Mouse (Mus musculus): ENCODE measurements around the gene Hist2h3c1. TPM values are rescaled to one million over a fixed set of nuclear protein-coding genes. Genes with fewer than 3 reads are reported as not detected.
"Not testable (repeated sequence)": the region's sequence is repeated elsewhere in the genome, so short reads cannot be mapped to it uniquely, and the experiment has no call there.

Gene Hist2h3c1
- polyA plus RNA-seq, 1 experiment from 2014 or later: 4.9 TPM

GRCm38 (mm10) chr3:96290727-96291126 is 44.2 kb downstream of the Hist2h3c1 start:
- 70% methylated on average over 3 of the region's 3 CpGs for WGBS (ENCODE audit: insufficient replicate concordance)
- not testable (repeated sequence) for H3K27ac ChIP-seq (ENCODE audit: low read length); ATAC-seq (ENCODE audit: low read depth); H3K9me3 ChIP-seq (replicated peaks; ENCODE audit: control insufficient read depth, low read length); H3K36me3 ChIP-seq (ENCODE audit: control insufficient read depth, insufficient read depth); H3K9ac ChIP-seq (ENCODE audit: low read depth, low read length); H3K4me1 ChIP-seq (ENCODE audit: control insufficient read depth, low read depth, low read length); H3K4me3 ChIP-seq (ENCODE audit: low read depth, low read length); H3K4me2 ChIP-seq (ENCODE audit: low read depth, low read length); H3K27me3 ChIP-seq (ENCODE audit: control insufficient read depth, insufficient read depth, low read depth, low read length)

- Histone ChIP-seq H3K4me3 (ENCODE audit: low read depth, low read length) (no peak overlapping the region), H3K27me3 (ENCODE audit: control insufficient read depth, insufficient read depth, low read depth, low read length) (no peaks in the 10 kb centered on the region), H3K4me2 (ENCODE audit: low read depth, low read length) (no peak overlapping the region), H3K27ac (ENCODE audit: low read length) (no peak overlapping the region), H3K36me3 (ENCODE audit: control insufficient read depth, insufficient read depth) (no peaks in the 10 kb centered on the region), H3K9ac (ENCODE audit: low read depth, low read length) (no peak overlapping the region), H3K4me1 (ENCODE audit: control insufficient read depth, low read depth, low read length) (no peaks in the 10 kb centered on the region), H3K9me3 (replicated peaks; ENCODE audit: control insufficient read depth, low read length) (no peaks in the 10 kb centered on the region)
- ATAC-seq (ENCODE audit: low read depth): no peak
- 60% methylated on average over 6 of the region's 6 CpGs for WGBS (ENCODE audit: insufficient replicate concordance)
These were observed 46.2 kb downstream of the Hist2h3c1 start for GRCm38 (mm10) chr3:96292641-96293040.

DNA sequence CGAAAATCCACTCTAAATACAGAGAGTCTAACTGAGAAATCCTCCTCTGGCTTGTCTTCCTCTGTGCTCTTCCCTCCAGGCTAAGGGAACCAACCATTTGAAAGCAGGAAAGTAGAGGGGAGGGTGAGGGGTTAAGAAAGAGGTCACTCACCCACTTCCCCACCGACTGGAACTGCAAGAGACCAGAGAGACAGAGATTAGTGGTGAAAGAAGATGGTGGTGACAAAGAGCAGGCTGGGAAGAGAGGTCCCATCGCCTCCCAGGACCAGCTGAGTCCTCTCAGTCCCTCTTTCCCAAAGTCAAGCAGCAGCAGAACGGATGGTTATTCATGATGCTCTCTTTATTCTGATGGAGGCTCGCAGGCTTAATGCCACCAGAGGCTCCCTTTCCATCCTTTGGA is 46.9 kb downstream of the Hist2h3c1 start:
- Histone ChIP-seq H3K27me3 (ENCODE audit: control insufficient read depth, insufficient read depth, low read depth, low read length) (no peaks in the 10 kb centered on the region), H3K4me1 (ENCODE audit: control insufficient read depth, low read depth, low read length) (no peaks in the 10 kb centered on the region), H3K9ac (ENCODE audit: low read depth, low read length) (no peak overlapping the region), H3K9me3 (replicated peaks; ENCODE audit: control insufficient read depth, low read length) (no peaks in the 10 kb centered on the region), H3K4me2 (ENCODE audit: low read depth, low read length) (no peak overlapping the region), H3K36me3 (ENCODE audit: control insufficient read depth, insufficient read depth) (no peaks in the 10 kb centered on the region), H3K27ac (ENCODE audit: low read length) (no peak overlapping the region), H3K4me3 (ENCODE audit: low read depth, low read length) (no peak overlapping the region)
- ATAC-seq (ENCODE audit: low read depth): no peak
- 22% methylated on average over 5 of the region's 5 CpGs for WGBS (ENCODE audit: insufficient replicate concordance)

DNA sequence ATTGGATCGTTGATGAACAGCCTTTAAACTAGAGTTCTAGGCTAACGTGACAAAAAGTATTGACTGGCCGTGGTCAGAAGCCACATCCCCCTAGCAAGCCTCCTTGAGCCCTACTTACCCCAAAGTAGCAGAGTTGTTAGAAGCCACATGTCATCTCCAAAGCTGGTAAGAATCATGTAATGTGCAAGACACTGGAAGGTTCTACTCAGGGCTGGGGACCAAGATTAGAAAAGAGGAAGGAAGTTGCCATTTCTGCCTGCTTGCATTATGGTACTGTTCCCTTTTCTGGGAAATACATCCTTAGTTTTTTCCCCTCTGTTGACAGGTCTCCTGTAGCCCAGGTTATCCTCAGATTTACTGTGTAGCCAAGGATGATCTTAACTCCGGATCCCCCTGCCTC is 47.3 kb downstream of the Hist2h3c1 start, which contains the start of gene Fcgr1:
Gene Fcgr1, minus strand, starts transcription at position 183 of the 400 bp plus-strand sequence.
- Histone ChIP-seq H3K27ac (ENCODE audit: low read length) (no peak within 1 kb of the TSS), H3K4me1 (ENCODE audit: control insufficient read depth, low read depth, low read length) (no peaks in the 10 kb centered on the region), H3K9me3 (replicated peaks; ENCODE audit: control insufficient read depth, low read length) (no peaks in the 10 kb centered on the region), H3K27me3 (ENCODE audit: control insufficient read depth, insufficient read depth, low read depth, low read length) (no peaks in the 10 kb centered on the region), H3K36me3 (ENCODE audit: control insufficient read depth, insufficient read depth) (no peaks in the 10 kb centered on the region), H3K9ac (ENCODE audit: low read depth, low read length) (no peak within 1 kb of the TSS), H3K4me3 (ENCODE audit: low read depth, low read length) (no peak within 1 kb of the TSS), H3K4me2 (ENCODE audit: low read depth, low read length) (no peak within 1 kb of the TSS)
- ATAC-seq (ENCODE audit: low read depth): peak; percentile 9; the same call in 1 of the 2 replicates
- 15% methylated on average over 4 of the region's 4 CpGs for WGBS (ENCODE audit: insufficient replicate concordance)

Small RNAs within 50 kb of the gene (microRNA-seq; reads per million reads assigned to microRNA genes)
- gene Gm44492 (not detected), gene Gm47311 (not detected), gene Gm47313 (not detected)

Other genes with a start within 250 kb of the Hist2h3c1 start
- gene Vps45, start 188.2 kb upstream of the Hist2h3c1 start, polyA plus RNA-seq (2015; fragmentation: Nextera tagmentation; extraction: Ambion mirVana): 11.7 and 12.9 TPM in 2 replicates
- gene Otud7b, start 142.2 kb upstream of the Hist2h3c1 start, polyA plus RNA-seq (2015; fragmentation: Nextera tagmentation; extraction: Ambion mirVana): 5.8 and 7.7 TPM in 2 replicates
- 2.6 and 4.2 TPM in 2 replicates for gene Mtmr11, start 84.7 kb upstream of the Hist2h3c1 start, polyA plus RNA-seq (2015; fragmentation: Nextera tagmentation; extraction: Ambion mirVana)
- 59.4 and 59.6 TPM in 2 replicates for gene Sf3b4, start 74.4 kb upstream of the Hist2h3c1 start, polyA plus RNA-seq (2015; fragmentation: Nextera tagmentation; extraction: Ambion mirVana)
- gene Sv2a, start 65.5 kb upstream of the Hist2h3c1 start, polyA plus RNA-seq (2015; fragmentation: Nextera tagmentation; extraction: Ambion mirVana): 0.12 and 0.13 TPM in 2 replicates
- 29.4 and 32.1 TPM in 2 replicates for gene Bola1, start 27.0 kb upstream of the Hist2h3c1 start, polyA plus RNA-seq (2015; fragmentation: Nextera tagmentation; extraction: Ambion mirVana)
- 0.73 and 0.95 TPM in 2 replicates for gene Hist2h2ab, start 26.8 kb upstream of the Hist2h3c1 start, polyA plus RNA-seq (2015; fragmentation: Nextera tagmentation; extraction: Ambion mirVana)
- 11.6 and 16.7 TPM in 2 replicates for gene Hist2h2ac, start 25.8 kb upstream of the Hist2h3c1 start, polyA plus RNA-seq (2015; fragmentation: Nextera tagmentation; extraction: Ambion mirVana)
- gene Hist2h2be, start 25.6 kb upstream of the Hist2h3c1 start, polyA plus RNA-seq (2015; fragmentation: Nextera tagmentation; extraction: Ambion mirVana): 7.2 and 8.7 TPM in 2 replicates
- gene Hist2h3c2, start 7.6 kb upstream of the Hist2h3c1 start, polyA plus RNA-seq (2015; fragmentation: Nextera tagmentation; extraction: Ambion mirVana): 9.2 and 9.8 TPM in 2 replicates
- 77.1 and 92.2 TPM in 2 replicates for gene Hist2h2aa2, start 6.4 kb upstream of the Hist2h3c1 start, polyA plus RNA-seq (2015; fragmentation: Nextera tagmentation; extraction: Ambion mirVana)
- 34.7 and 39.6 TPM in 2 replicates for gene Hist2h2aa1, start 1.2 kb upstream of the Hist2h3c1 start, polyA plus RNA-seq (2015; fragmentation: Nextera tagmentation; extraction: Ambion mirVana)
- gene Hist2h4, start 16.6 kb downstream of the Hist2h3c1 start, polyA plus RNA-seq (2015; fragmentation: Nextera tagmentation; extraction: Ambion mirVana): 26.6 and 34.9 TPM in 2 replicates
- gene Hist2h3b, start 22.0 kb downstream of the Hist2h3c1 start, polyA plus RNA-seq (2015; fragmentation: Nextera tagmentation; extraction: Ambion mirVana): 78.4 and 87.8 TPM in 2 replicates
- 17.9 and 25.9 TPM in 2 replicates for gene Hist2h2bb, start 23.1 kb downstream of the Hist2h3c1 start, polyA plus RNA-seq (2015; fragmentation: Nextera tagmentation; extraction: Ambion mirVana)
- 3.8 and 4.5 TPM in 2 replicates for gene Fcgr1, start 47.3 kb downstream of the Hist2h3c1 start, polyA plus RNA-seq (2015; fragmentation: Nextera tagmentation; extraction: Ambion mirVana)
- not detected in 2 replicates for gene BC107364, start 205.6 kb downstream of the Hist2h3c1 start, polyA plus RNA-seq (2015; fragmentation: Nextera tagmentation; extraction: Ambion mirVana)